Mouse (Mus musculus) liver, embryonic 11.5 days (tissue): ENCODE measurements around the gene Rnf207. TPM values are rescaled to one million over a fixed set of nuclear protein-coding genes. Genes with fewer than 3 reads are reported as not detected.
A peak's percentile ranks its signal among the peaks of the same experiment; 100 is the strongest.

Source experiments
- ATAC-seq: fragments of 200-750 bp; cut with Nextera tagmentation; replicated peaks from 2 replicates; pipeline ENCODE4 v1.8.0; 2017; ENCODE audit warnings: moderate number of reproducible peaks, mild to moderate bottlenecking, moderate TSS enrichment, moderate library complexity; ENCODE audit not compliant: low FRiP score
- DNase-seq: peaks from one replicate; pipeline ENCODE4 v3.0.0-alpha.2; 2017; ENCODE audit warnings: low spot score
- H3K27ac ChIP-seq: fragments of 300-500 bp; sonication (generic); 2 replicates; pipeline ENCODE4 v1.5.1; 2014; ENCODE audit warnings: mild to moderate bottlenecking, low read depth, low read length, control low read depth
- H3K27me3 ChIP-seq: fragments of 300-500 bp; sonication (generic); replicated peaks from 2 replicates; pipeline ENCODE4 v1.6.1; 2014; ENCODE audit warnings: low read length, mixed read lengths; ENCODE audit not compliant: control insufficient read depth, insufficient read depth
- H3K36me3 ChIP-seq: fragments of 300-500 bp; sonication (generic); 2 replicates; pipeline ENCODE4 v1.6.1; 2014; ENCODE audit warnings: mild to moderate bottlenecking, low read length, moderate library complexity, mixed read lengths; ENCODE audit not compliant: control insufficient read depth, insufficient read depth
- H3K4me1 ChIP-seq: fragments of 300-500 bp; sonication (generic); replicated peaks from 2 replicates; pipeline ENCODE4 v1.6.1; 2014; ENCODE audit warnings: low read length, mixed read lengths; ENCODE audit not compliant: control insufficient read depth, insufficient read depth
- H3K4me2 ChIP-seq: fragments of 300-500 bp; sonication (generic); 2 replicates; pipeline ENCODE4 v1.6.1; 2014; ENCODE audit warnings: mild to moderate bottlenecking, control low read depth, moderate library complexity
- H3K4me3 ChIP-seq: fragments of 300-500 bp; sonication (generic); 2 replicates; pipeline ENCODE4 v1.5.1; 2014; ENCODE audit warnings: low read depth, low read length, control low read depth
- H3K9ac ChIP-seq: fragments of 300-500 bp; sonication (generic); 2 replicates; pipeline ENCODE4 v1.6.1; 2014; ENCODE audit warnings: low read depth, low read length, control low read depth
- H3K9me3 ChIP-seq: fragments of 300-500 bp; sonication (generic); 2 replicates; pipeline ENCODE4 v1.6.1; 2016; ENCODE audit warnings: low read length, inconsistent platforms, mixed read lengths; ENCODE audit not compliant: control insufficient read depth
- WGBS: fragments of 180-500 bp; shearing (Covaris S2); extraction: QIAGEN DNeasy Blood & Tissue Kit; methylation state at CpG from one replicate; pipeline ENCODE4 v1.1.7; 2014; 5-methylcytosine and 5-hydroxymethylcytosine counted together
- polyA plus RNA-seq: library from polyadenylated mRNA; unstranded; fragments of >200 nt; fragmentation: Nextera tagmentation; extraction: Ambion mirVana; gene quantifications from 2 replicates; pipeline ENCODE4 v1.2.1, GENCODE M21; 2014

The Rnf207 gene
- polyA plus RNA-seq, 1 experiment from 2014 or later = 0.97 TPM

GRCm38 (mm10) chr4:152276389-152277347 lies 42.1 kb downstream of the Rnf207 start:
- ATAC-seq = no peak
- 51% methylated on average over 10 of the region's 10 CpGs for WGBS
- H3K9me3 ChIP-seq = no peaks in the 10 kb centered on the region
- H3K9ac ChIP-seq = no peak overlapping the region
- H3K36me3 ChIP-seq = no peaks in the 10 kb centered on the region
- H3K27ac ChIP-seq = no peak overlapping the region
- H3K4me1 ChIP-seq = peaks cover 11% of the 10 kb centered on the region
- no peak overlapping the region for H3K4me2 ChIP-seq
- no peak for DNase-seq
- H3K4me3 ChIP-seq = no peak overlapping the region
- peaks cover 54% of the 10 kb centered on the region for H3K27me3 ChIP-seq

- Histone ChIP-seq H3K27ac (no peak overlapping the region), H3K27me3 (peaks cover 36% of the 10 kb centered on the region), H3K4me2 (peak overlapping the region; percentile 72), H3K9ac (peak overlapping the region; percentile 55), H3K4me1 (peaks cover 11% of the 10 kb centered on the region), H3K36me3 (no peaks in the 10 kb centered on the region), H3K4me3 (peak overlapping the region; percentile 53), H3K9me3 (no peaks in the 10 kb centered on the region)
- 3% methylated on average over 20 of the region's 20 CpGs for WGBS
- ATAC-seq (peak; percentile 40; the same call in 1 of the 2 replicates), DNase-seq (peak; percentile 63)
Observed at GRCm38 (mm10) chr4:152274681-152275131, 44.1 kb downstream of the Rnf207 start.

- H3K27me3 ChIP-seq = peaks cover 34% of the 10 kb centered on the region
- H3K27ac ChIP-seq = 0 out of 2 replicates have a peak within 1 kb of the TSS, but pooled peaks have one; percentile 8
- peak within 1 kb of the TSS; percentile 72 for H3K4me2 ChIP-seq
- H3K4me1 ChIP-seq = peaks cover 11% of the 10 kb centered on the region
- WGBS = 2% methylated on average over 45 of the region's 48 CpGs
- ATAC-seq (peak; percentile 30), DNase-seq (no peak)
- H3K9me3 ChIP-seq = no peaks in the 10 kb centered on the region
- H3K9ac ChIP-seq = peak within 1 kb of the TSS; percentile 55
- H3K36me3 ChIP-seq = no peaks in the 10 kb centered on the region
- peak within 1 kb of the TSS; percentile 53 for H3K4me3 ChIP-seq
Observed at GRCm38 (mm10) chr4:152273621-152274236, 45.1 kb downstream of the Rnf207 start, which contains the start of gene Gpr153. Gene Gpr153, plus strand, starts transcription at chr4:152274232.

GRCm38 (mm10) chr4:152273191-152273590 lies 45.6 kb downstream of the Rnf207 start:
- Histone ChIP-seq H3K27ac (no peak overlapping the region), H3K4me2 (peak overlapping the region; percentile 72), H3K4me1 (peaks cover 11% of the 10 kb centered on the region), H3K9ac (no peak overlapping the region), H3K27me3 (peaks cover 34% of the 10 kb centered on the region), H3K9me3 (no peaks in the 10 kb centered on the region), H3K36me3 (no peaks in the 10 kb centered on the region), H3K4me3 (no peak overlapping the region)
- WGBS = 57% methylated on average over 3 of the region's 3 CpGs
- DNase-seq (no peak), ATAC-seq (no peak)

- Histone ChIP-seq H3K36me3 (no peaks in the 10 kb centered on the region), H3K4me3 (no peak overlapping the region), H3K4me1 (peaks cover 11% of the 10 kb centered on the region), H3K9ac (no peak overlapping the region), H3K27ac (no peak overlapping the region), H3K4me2 (no peak overlapping the region), H3K9me3 (no peaks in the 10 kb centered on the region), H3K27me3 (peaks cover 34% of the 10 kb centered on the region)
- WGBS = 34% methylated on average over 9 of the region's 9 CpGs
- 0 out of 2 replicates have a peak, but pooled peaks have one; percentile 1 for ATAC-seq
- no peak for DNase-seq
Observed at GRCm38 (mm10) chr4:152272449-152273049, 46.2 kb downstream of the Rnf207 start.

GRCm38 (mm10) chr4:152272006-152272405 lies 46.8 kb downstream of the Rnf207 start:
- peaks cover 11% of the 10 kb centered on the region for H3K4me1 ChIP-seq
- DNase-seq = no peak
- WGBS = 70% methylated on average over 7 of the region's 7 CpGs
- H3K27me3 ChIP-seq = peaks cover 34% of the 10 kb centered on the region
- no peak for ATAC-seq
- no peaks in the 10 kb centered on the region for H3K36me3 ChIP-seq
- H3K27ac ChIP-seq = no peak overlapping the region
- no peak overlapping the region for H3K4me3 ChIP-seq
- H3K9ac ChIP-seq = no peak overlapping the region
- no peaks in the 10 kb centered on the region for H3K9me3 ChIP-seq
- H3K4me2 ChIP-seq = no peak overlapping the region

GRCm38 (mm10) chr4:152271334-152271733 lies 47.5 kb downstream of the Rnf207 start:
- WGBS = 94% methylated on average over 11 of the region's 11 CpGs
- Histone ChIP-seq H3K27ac (no peak overlapping the region), H3K4me1 (peaks cover 11% of the 10 kb centered on the region), H3K4me2 (no peak overlapping the region), H3K4me3 (no peak overlapping the region), H3K27me3 (peaks cover 34% of the 10 kb centered on the region), H3K9me3 (no peaks in the 10 kb centered on the region), H3K36me3 (no peaks in the 10 kb centered on the region), H3K9ac (no peak overlapping the region)
- ATAC-seq (no peak), DNase-seq (no peak)

GRCm38 (mm10) chr4:152270599-152270998 lies 48.2 kb downstream of the Rnf207 start:
- no peak overlapping the region for H3K4me3 ChIP-seq
- no peaks in the 10 kb centered on the region for H3K36me3 ChIP-seq
- H3K27me3 ChIP-seq = peaks cover 27% of the 10 kb centered on the region
- no peak overlapping the region for H3K27ac ChIP-seq
- no peak overlapping the region for H3K4me2 ChIP-seq
- 87% methylated on average over 9 of the region's 9 CpGs for WGBS
- H3K9ac ChIP-seq = no peak overlapping the region
- no peak for ATAC-seq
- DNase-seq = no peak
- peaks cover 11% of the 10 kb centered on the region for H3K4me1 ChIP-seq
- no peaks in the 10 kb centered on the region for H3K9me3 ChIP-seq
